Mouse (Mus musculus) embryonic facial prominence, embryonic 12.5 days (tissue): ENCODE measurements around the gene Syvn1. TPM values are rescaled to one million over a fixed set of nuclear protein-coding genes. Genes with fewer than 3 reads are reported as not detected.

Experiments
- ATAC-seq: fragments of 200-750 bp; cut with Nextera tagmentation; 2 replicates; pipeline ENCODE4 v1.8.0; 2017; ENCODE audit not compliant: insufficient number of reproducible peaks, insufficient read depth, low FRiP score, low TSS enrichment
- H3K27ac ChIP-seq: fragments of 300-500 bp; sonication (generic); 2 replicates; pipeline ENCODE4 v1.5.1; 2016; ENCODE audit warnings: mild to moderate bottlenecking
- H3K27me3 ChIP-seq: fragments of 300-500 bp; sonication (generic); 2 replicates; pipeline ENCODE4 v1.6.1; 2016; ENCODE audit warnings: mild to moderate bottlenecking, moderate library complexity
- H3K36me3 ChIP-seq: fragments of 300-500 bp; sonication (generic); 2 replicates; pipeline ENCODE4 v1.6.1; 2016; ENCODE audit warnings: mild to moderate bottlenecking
- H3K4me1 ChIP-seq: fragments of 300-500 bp; sonication (generic); 2 replicates; pipeline ENCODE4 v1.6.1; 2016
- H3K4me2 ChIP-seq: fragments of 300-500 bp; sonication (generic); replicated peaks from 2 replicates; pipeline ENCODE4 v1.6.1; 2016; ENCODE audit warnings: mild to moderate bottlenecking, moderate library complexity
- H3K4me3 ChIP-seq: fragments of 300-500 bp; sonication (generic); 2 replicates; pipeline ENCODE4 v1.5.1; 2016; ENCODE audit warnings: mild to moderate bottlenecking
- H3K9ac ChIP-seq: fragments of 300-500 bp; sonication (generic); 2 replicates; pipeline ENCODE4 v1.6.1; 2016; ENCODE audit warnings: mild to moderate bottlenecking, moderate library complexity
- H3K9me3 ChIP-seq: fragments of 300-500 bp; sonication (generic); 2 replicates; pipeline ENCODE4 v1.6.1; 2016; ENCODE audit warnings: mild to moderate bottlenecking, moderate library complexity
- WGBS: fragments of 180-500 bp; shearing (Covaris S2); methylation state at CpG from one replicate; pipeline ENCODE4 v1.1.7; 2016; 5-methylcytosine and 5-hydroxymethylcytosine counted together
- polyA plus RNA-seq: library from polyadenylated mRNA; unstranded; fragments of >200 nt; fragmentation: Nextera tagmentation; extraction: Ambion mirVana; gene quantifications from 2 replicates; pipeline ENCODE4 v1.2.1, GENCODE M21; 2016

Gene Syvn1
- polyA plus RNA-seq, 1 experiment from 2014 or later: 26.4 TPM

GRCm38 (mm10) chr19:6070571-6071250, 24.3 kb downstream of the Syvn1 start:
- Histone ChIP-seq H3K36me3 (peaks cover 53% of the 10 kb centered on the region), H3K9ac (no peak overlapping the region), H3K4me3 (no peak overlapping the region), H3K27ac (no peak overlapping the region), H3K27me3 (no peaks in the 10 kb centered on the region), H3K4me1 (peaks cover 15% of the 10 kb centered on the region), H3K9me3 (no peaks in the 10 kb centered on the region), H3K4me2 (no peak overlapping the region)
- 90% methylated on average over 31 of the region's 31 CpGs for WGBS
- no peak for ATAC-seq

DNA sequence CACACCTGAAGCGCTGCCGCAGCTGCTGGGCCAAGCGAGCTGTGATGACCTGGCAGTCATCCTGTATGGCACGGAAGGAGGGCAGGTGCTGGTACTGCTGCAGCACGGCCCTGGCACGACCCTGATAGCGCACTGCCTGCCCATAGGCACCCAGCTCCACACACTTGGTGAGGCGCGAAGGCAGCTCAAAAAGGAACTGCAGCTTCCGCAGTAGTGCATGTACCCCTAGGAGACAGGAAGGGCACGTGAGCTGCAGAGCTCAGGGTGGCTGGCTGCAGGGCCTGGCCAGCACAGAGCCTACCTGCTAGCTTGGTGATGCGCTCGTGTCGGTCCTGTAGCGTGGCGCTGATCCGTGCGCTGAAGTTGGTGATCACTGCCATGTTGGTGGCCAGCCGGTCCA, 24.9 kb downstream of the Syvn1 start:
- Histone ChIP-seq H3K27me3 (no peaks in the 10 kb centered on the region), H3K4me3 (no peak overlapping the region), H3K4me1 (peaks cover 19% of the 10 kb centered on the region), H3K9me3 (no peaks in the 10 kb centered on the region), H3K9ac (no peak overlapping the region), H3K27ac (no peak overlapping the region), H3K4me2 (no peak overlapping the region), H3K36me3 (peaks cover 53% of the 10 kb centered on the region)
- WGBS: 93% methylated on average over 19 of the region's 19 CpGs
- no peak for ATAC-seq

DNA sequence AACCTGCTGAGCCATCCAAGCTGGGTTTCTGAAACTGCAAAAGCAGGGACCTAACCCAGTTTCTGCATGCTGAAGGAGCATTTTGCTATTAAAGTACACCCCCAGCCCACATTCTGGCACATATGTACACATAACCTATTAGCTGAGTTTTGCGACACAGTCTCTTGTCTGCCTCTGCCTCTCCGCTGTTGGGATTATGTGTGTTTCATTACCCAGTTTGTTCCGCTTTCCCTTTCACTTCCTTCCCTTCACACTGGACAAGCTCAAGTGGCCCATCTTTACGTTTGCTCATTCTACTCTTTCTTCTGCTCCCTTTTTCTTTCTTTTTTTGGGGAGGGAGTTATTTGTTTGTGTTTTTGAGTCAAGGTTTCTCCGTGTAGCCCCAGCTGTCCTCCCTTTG, 27.5 kb downstream of the Syvn1 start:
- Histone ChIP-seq H3K4me1 (peaks cover 9% of the 10 kb centered on the region), H3K4me3 (no peak overlapping the region), H3K9me3 (no peaks in the 10 kb centered on the region), H3K9ac (no peak overlapping the region), H3K27ac (no peak overlapping the region), H3K36me3 (peaks cover 50% of the 10 kb centered on the region), H3K4me2 (no peak overlapping the region), H3K27me3 (no peaks in the 10 kb centered on the region)
- no peak for ATAC-seq
- 89% methylated on average over 5 of the region's 5 CpGs for WGBS

DNA sequence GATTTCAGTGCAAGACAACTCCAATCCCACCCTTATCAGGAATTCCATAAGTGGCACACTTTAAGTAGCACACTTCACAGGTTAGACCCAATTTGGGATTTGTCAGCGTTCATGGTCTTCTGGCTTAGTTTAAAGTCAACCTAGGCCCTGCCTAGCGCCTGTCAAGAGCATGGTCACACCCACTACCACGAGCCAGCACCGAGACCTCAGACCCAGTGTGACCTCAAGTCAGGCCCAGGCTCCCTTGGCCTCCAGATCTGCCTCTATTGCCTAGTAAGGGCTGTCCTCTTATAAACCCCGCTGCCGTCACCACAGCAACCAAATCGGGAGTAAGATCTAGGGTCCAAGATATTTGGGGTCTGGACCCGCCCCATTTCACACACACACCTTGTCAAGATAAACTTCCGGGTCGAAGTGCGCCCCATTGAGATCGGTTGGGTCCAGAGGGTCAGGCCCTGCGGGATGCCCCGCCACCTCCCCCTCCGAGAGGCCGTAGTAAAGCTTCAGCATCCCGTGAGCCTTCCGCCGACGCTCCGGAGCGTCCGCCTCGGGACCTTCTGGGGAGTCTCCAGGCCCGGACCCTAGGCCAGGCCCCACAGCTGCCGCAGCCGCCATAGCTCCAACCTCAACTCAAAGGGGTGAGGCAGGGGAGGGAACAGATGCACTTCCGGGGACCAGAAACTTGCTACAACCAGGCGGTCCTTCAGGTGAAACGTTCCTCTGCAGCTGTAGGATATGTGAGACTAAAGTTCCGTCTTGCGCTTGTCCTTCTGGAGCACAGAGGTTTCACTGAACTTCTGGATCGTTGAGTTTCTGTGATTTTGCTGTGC, 30.4 kb downstream of the Syvn1 start, which contains the start of gene Vps51:
Gene Vps51 (minus strand): TSS at position 668 of the 830 bp plus-strand sequence.
- Histone ChIP-seq H3K4me1 (peaks cover 9% of the 10 kb centered on the region), H3K4me2 (peak within 1 kb of the TSS; percentile 82), H3K9me3 (no peaks in the 10 kb centered on the region), H3K4me3 (peak within 1 kb of the TSS; percentile 64), H3K27ac (peak within 1 kb of the TSS; percentile 74), H3K27me3 (no peaks in the 10 kb centered on the region), H3K9ac (peak within 1 kb of the TSS; percentile 71), H3K36me3 (peaks cover 42% of the 10 kb centered on the region)
- 3% methylated on average over 33 of the region's 33 CpGs for WGBS
- ATAC-seq: peak; percentile 80

GRCm38 (mm10) chr19:6079983-6080480, 33.7 kb downstream of the Syvn1 start, which contains the start of gene Tmem262:
Gene Tmem262 (plus strand): TSS chr19:6080033.
- Histone ChIP-seq H3K36me3 (peaks cover 31% of the 10 kb centered on the region), H3K4me3 (no peak within 1 kb of the TSS), H3K9me3 (no peaks in the 10 kb centered on the region), H3K27me3 (no peaks in the 10 kb centered on the region), H3K27ac (no peak within 1 kb of the TSS), H3K4me2 (no peak within 1 kb of the TSS), H3K4me1 (peaks cover 19% of the 10 kb centered on the region), H3K9ac (no peak within 1 kb of the TSS)
- 91% methylated on average over 12 of the region's 12 CpGs for WGBS
- ATAC-seq: no peak

DNA sequence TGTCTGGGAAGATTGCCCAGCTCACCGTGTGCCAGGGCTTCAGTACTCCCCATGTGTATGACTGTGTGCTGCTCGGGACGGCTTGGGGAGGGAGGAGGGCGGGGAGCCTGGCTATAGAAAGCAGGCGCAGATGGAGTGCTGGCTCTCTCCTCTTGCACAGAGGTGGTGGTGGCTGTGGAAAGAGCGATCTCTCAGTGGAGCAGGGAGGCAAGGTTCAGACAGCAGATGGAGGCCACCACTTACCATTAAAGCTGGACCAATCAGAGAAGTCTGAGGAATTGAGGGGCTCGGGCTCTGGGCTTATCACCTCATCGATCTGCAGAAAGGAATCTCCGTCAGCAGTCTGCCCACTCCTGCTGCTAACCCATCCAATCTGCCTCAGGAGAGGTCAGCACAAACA, 35.8 kb downstream of the Syvn1 start, which contains the start of gene Gm28374:
Gene Gm28374 (minus strand): TSS at position 101 of the 400 bp plus-strand sequence.
- no peak within 1 kb of the TSS for H3K4me2 ChIP-seq
- no peak within 1 kb of the TSS for H3K4me3 ChIP-seq
- no peaks in the 10 kb centered on the region for H3K27me3 ChIP-seq
- no peak for ATAC-seq
- peaks cover 14% of the 10 kb centered on the region for H3K4me1 ChIP-seq
- H3K9ac ChIP-seq: no peak within 1 kb of the TSS
- H3K36me3 ChIP-seq: peaks cover 33% of the 10 kb centered on the region
- no peaks in the 10 kb centered on the region for H3K9me3 ChIP-seq
- no peak within 1 kb of the TSS for H3K27ac ChIP-seq
- 88% methylated on average over 9 of the region's 9 CpGs for WGBS

- Histone ChIP-seq H3K4me1 (peaks cover 14% of the 10 kb centered on the region), H3K27ac (peak within 1 kb of the TSS; percentile 73), H3K4me2 (peak within 1 kb of the TSS; percentile 97), H3K36me3 (peaks cover 55% of the 10 kb centered on the region), H3K27me3 (no peaks in the 10 kb centered on the region), H3K9ac (peak within 1 kb of the TSS; percentile 79), H3K9me3 (no peaks in the 10 kb centered on the region), H3K4me3 (peak within 1 kb of the TSS; percentile 80)
- ATAC-seq: peak; percentile 86
- WGBS: under 1% methylated on average over 58 of the region's 58 CpGs
These were observed 38.3 kb downstream of the Syvn1 start, which contains the start of the genes Zfpl1 and Cdca5 for GRCm38 (mm10) chr19:6084478-6085248. Gene Zfpl1 (minus strand): TSS chr19:6084956. Gene Cdca5 (plus strand): TSS chr19:6084983.

GRCm38 (mm10) chr19:6085417-6085879, 39.1 kb downstream of the Syvn1 start:
- peak; percentile 76 for ATAC-seq
- H3K27me3 ChIP-seq: no peaks in the 10 kb centered on the region

DNA sequence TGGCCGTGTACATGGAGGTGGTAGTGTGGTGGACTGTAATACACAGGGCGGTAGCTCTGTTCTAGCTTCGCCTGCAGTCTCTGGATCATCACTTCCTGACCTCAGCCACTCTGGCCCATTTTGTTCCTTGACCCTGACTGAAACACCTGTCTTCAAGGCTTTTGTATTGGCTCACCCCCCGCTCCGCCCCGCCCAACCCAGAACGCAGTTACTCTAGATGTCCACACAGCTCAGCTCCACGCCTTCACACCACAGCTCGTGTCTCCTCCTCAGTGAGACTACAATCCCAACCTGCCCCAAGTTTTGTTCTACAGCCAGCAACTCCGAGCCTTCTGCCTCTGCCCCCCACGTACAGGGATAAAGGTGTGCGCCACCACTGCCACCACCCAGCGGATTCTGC, 42.5 kb downstream of the Syvn1 start:
- no peak overlapping the region for H3K4me3 ChIP-seq
- H3K27ac ChIP-seq: no peak overlapping the region
- no peaks in the 10 kb centered on the region for H3K9me3 ChIP-seq
- 93% methylated on average over 13 of the region's 13 CpGs for WGBS
- no peak overlapping the region for H3K4me2 ChIP-seq
- no peak overlapping the region for H3K9ac ChIP-seq
- no peak for ATAC-seq
- H3K36me3 ChIP-seq: peaks cover 55% of the 10 kb centered on the region
- H3K27me3 ChIP-seq: no peaks in the 10 kb centered on the region
- peaks cover 9% of the 10 kb centered on the region for H3K4me1 ChIP-seq

More at GRCm38 (mm10) chr19:6085417-6085879, 39.1 kb downstream of the Syvn1 start:
- peaks cover 55% of the 10 kb centered on the region for H3K36me3 ChIP-seq
- no peaks in the 10 kb centered on the region for H3K9me3 ChIP-seq
- H3K9ac ChIP-seq: peak overlapping the region; percentile 79
- peak overlapping the region; percentile 97 for H3K4me2 ChIP-seq
- peaks cover 14% of the 10 kb centered on the region for H3K4me1 ChIP-seq
- WGBS: 0% methylated on average over 17 of the region's 17 CpGs
- H3K27ac ChIP-seq: peak overlapping the region; percentile 73; the same call in 1 of the 2 replicates
- H3K4me3 ChIP-seq: peak overlapping the region; percentile 80

GRCm38 (mm10) chr19:6094119-6094518, 47.7 kb downstream of the Syvn1 start, which contains the start of gene AC131692.1:
Gene AC131692.1 (plus strand): TSS chr19:6094419.
- Histone ChIP-seq H3K27me3 (no peaks in the 10 kb centered on the region), H3K4me1 (no peaks in the 10 kb centered on the region), H3K9ac (no peak within 1 kb of the TSS), H3K9me3 (no peaks in the 10 kb centered on the region), H3K4me3 (no peak within 1 kb of the TSS), H3K4me2 (no peak within 1 kb of the TSS), H3K36me3 (peaks cover 56% of the 10 kb centered on the region), H3K27ac (no peak within 1 kb of the TSS)
- 88% methylated on average over 7 of the region's 7 CpGs for WGBS
- no peak for ATAC-seq

DNA sequence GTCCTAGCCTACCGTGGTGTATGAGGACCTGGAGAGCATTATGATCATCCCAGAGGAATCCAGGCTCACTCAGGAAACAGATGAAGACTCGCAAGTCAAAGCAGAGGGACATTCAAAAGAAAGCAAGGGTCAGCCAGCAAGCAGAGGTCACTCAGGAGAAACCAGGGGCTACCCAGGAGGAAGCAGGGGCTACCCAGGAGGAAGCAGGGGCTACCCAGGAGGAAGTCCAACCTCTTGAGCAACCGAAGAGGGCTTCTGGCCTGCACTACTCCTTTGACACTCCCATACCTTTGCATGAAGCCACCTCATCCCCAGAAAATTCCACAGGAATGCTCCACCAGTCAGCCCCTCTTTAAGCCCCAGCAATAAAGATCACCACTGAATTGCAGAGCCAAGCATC, 51.5 kb downstream of the Syvn1 start:
- Histone ChIP-seq H3K27ac (no peak overlapping the region), H3K27me3 (no peaks in the 10 kb centered on the region), H3K4me1 (0 out of 2 replicates have a peak, but pooled peaks cover 3% of the 10 kb centered on the region), H3K4me2 (no peak overlapping the region), H3K36me3 (peaks cover 22% of the 10 kb centered on the region), H3K4me3 (no peak overlapping the region), H3K9ac (no peak overlapping the region), H3K9me3 (no peaks in the 10 kb centered on the region)
- WGBS: 90% methylated on average over 3 of the region's 3 CpGs
- no peak for ATAC-seq
